Mouse (Mus musculus): ENCODE data around the gene Nell2.
"Not testable (repeated sequence)": the region's sequence is repeated elsewhere in the genome, so short reads cannot be mapped to it uniquely, and the experiment has no call there.

Gene Nell2

DNA sequence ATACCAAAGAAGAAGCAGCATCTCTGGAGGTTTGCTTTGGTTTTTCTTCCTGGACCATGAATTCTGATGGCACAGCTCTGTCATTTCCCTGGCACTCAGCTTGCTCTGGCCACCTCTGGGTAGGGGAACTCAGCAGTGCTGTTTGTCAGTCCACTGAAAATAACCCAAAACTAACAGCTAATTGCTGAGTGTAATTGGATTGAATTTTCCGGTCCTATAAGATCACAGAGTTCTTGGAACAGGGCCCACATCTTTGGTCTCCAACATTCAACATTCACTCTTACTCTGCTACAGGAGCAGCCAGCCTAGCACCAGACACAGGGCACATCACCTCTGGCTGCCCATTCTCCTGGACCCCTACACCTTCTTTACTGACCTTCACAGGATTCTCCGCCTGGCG is 287.2 kb downstream of the Nell2 start:
- no peak for DNase-seq (ENCODE audit: low read depth)

DNA sequence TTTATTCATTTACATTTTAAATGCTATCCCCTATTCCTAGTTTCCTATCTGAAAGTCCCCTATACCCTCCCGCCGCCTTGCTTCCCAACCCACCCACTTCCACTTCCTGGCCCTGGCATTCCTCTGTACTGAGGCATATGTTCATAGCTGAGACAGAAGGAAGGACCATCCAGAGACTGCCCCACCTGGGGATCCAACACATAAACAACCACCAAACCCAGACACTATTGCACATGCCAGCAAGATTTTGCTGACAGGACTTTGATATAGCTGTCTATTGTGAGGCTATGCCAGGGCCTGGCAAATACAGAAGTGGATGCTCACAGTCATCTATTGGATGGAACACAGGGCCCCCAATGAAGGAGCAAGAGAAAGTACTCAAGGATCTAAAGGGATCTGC is 291.3 kb downstream of the Nell2 start:
- DNase-seq (ENCODE audit: low read depth) = not testable (repeated sequence)

DNA sequence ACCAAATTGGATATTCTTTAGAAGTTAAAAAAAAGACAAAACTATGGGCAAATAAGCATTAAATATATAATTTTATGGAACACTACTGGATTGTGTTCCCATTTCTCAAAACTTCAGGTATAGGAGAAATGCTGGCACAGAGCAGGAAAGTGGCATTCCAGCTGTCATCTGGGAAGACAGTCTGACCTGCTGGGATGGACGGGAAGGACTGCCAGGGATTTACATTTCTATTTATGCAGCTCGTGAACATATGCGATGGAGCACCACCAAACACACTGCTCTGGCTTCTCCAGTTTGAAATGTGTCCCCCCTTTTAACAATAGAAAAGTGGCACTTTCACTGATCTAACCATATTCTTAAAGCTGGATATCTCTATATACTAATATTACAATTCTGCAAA is 291.9 kb downstream of the Nell2 start:
- no peak for DNase-seq (ENCODE audit: low read depth)

GRCm38 (mm10) chr15:95231171-95231570 is 297.2 kb downstream of the Nell2 start:
- no peak for DNase-seq (ENCODE audit: low read depth)

- DNase-seq (ENCODE audit: low read depth) = no peak
Observed at GRCm38 (mm10) chr15:95216640-95217365, 311.6 kb downstream of the Nell2 start.

DNA sequence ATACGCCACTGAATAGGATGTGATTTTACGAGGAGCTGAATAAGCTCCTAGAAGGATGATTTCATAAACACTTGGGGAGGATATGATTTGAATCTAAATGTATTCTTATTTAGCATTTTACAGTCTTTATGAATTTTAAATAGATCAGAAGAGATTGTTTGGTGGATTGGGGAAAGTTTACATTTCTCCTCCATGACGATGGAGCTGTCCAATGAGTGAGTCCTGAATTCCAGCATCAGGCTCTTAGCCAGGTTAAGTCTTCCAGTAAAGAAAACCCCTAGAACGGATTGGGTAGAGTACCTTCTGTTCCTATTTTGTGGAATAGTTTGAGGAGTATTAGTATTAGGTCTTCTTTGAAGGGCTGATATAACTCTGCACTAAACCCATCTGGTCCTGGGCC is 317.8 kb downstream of the Nell2 start:
- no peak for DNase-seq (ENCODE audit: low read depth)

DNA sequence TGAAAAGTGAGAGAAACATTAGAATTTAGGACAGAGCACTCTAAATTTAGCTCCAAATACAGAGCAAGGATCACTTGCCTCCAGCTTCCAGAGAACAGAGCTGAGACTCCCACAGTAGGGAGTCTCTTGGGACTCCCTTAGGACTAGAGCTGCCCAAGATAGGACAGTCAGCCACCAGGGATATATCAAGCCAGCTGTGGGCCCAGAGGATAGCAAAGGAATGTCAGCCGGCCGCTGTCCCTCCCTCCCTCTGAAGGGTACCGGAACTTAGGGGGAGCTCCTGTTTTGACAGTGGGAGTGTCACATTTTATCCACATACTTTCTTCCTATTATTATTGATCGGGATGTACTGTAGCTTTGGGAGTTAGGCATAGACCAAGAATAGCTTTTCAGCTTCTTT is 319.2 kb downstream of the Nell2 start:
- no peak for DNase-seq (ENCODE audit: low read depth)

DNA sequence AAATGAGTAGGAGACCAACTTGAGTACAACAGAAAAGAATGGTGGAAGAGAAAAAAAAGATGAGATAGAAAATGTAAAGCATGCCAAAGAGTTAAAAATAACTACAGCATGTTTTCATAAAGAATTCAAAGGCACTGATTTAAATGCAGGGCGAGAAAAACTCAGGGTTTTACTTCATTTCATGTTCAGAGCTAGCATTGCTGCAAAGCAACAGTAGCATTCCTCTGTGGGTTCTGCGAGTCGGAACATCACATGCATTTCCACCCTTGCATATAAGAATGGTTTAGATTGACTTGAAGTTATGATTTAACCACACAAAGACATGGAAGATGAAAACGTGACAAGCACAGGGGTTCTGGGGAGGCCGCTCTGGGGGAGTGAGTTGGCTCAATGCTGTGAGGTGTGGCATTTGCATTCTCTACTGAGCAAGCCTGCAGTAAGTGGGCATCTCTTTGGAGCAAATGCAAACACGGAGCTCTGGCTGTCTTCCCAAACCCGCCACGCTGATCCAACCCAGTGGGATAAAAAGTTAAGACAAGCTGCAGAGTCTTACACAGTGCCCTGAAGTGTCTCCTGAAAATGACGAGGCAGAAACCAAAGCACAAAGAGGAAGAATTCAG is 334.6 kb downstream of the Nell2 start:
- DNase-seq (ENCODE audit: low read depth) = no peak

- DNase-seq (ENCODE audit: low read depth) = no peak
Observed at GRCm38 (mm10) chr15:95192951-95193350, 335.4 kb downstream of the Nell2 start.

- no peak for DNase-seq (ENCODE audit: low read depth)
Observed at GRCm38 (mm10) chr15:95186226-95186625, 342.1 kb downstream of the Nell2 start.

DNA sequence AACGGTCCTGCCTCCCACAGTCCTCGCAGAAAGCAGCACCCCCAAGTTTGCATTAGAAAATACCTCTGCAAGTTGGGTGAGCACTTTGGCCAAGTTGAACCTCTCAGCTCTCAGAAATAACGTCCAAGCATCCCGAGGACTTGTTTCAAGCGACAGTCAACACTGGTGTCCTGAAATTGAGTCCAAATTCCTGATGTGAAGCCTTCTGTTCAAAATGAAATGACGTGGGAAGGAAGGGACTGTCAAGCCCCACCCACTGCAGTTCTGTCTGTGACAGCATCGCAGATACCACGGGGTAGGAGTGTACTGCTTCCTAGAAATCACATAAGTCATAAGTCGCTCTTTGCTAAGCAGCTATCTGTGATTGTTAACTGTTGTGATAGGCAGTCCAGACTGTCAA is 342.9 kb downstream of the Nell2 start:
- no peak for DNase-seq (ENCODE audit: low read depth)

- DNase-seq (ENCODE audit: low read depth) = no peak
Observed at GRCm38 (mm10) chr15:95183450-95183849, 344.9 kb downstream of the Nell2 start.

DNA sequence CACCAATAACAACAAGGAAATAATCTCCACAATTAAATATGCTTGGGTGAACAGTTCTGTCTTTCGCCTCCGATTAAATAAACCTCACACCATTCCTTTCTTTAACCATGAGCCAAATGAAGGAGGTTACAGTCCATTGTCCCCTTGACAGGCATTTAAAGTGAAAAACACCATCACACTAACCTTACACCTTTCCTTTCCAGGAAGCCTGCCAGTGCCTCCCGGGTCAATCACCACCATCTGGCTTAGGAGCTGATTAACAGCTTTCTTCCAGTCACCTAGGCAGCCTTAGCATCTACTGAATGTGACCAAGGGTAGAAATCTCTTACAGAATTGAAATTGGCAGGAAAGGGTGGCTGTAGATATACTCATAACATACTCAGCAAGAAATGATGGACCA is 371.5 kb downstream of the Nell2 start:
- no peak for DNase-seq (ENCODE audit: low read depth)

DNA sequence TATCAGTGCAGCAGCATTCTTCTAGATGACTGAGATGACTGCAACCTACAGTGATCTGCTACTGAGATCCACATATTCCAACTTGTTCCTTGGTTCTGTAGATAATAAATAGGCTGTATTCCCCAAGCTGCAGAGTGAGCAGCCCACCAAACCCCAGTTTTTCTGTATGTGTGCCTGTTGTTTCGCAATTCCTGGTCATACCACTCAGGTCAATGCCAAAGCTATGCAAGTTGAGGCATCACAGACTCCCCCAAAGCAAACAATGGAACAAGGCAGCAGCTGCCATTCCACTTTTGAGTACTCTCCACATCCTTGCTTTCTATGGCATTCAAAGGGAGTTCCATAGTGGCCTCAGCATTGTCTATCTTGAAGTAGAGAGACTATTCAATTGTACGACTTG is 383.2 kb downstream of the Nell2 start:
- DNase-seq (ENCODE audit: low read depth) = no peak

GRCm38 (mm10) chr15:95144131-95144530 is 384.2 kb downstream of the Nell2 start:
- peak; percentile 63 for DNase-seq (ENCODE audit: low read depth)

GRCm38 (mm10) chr15:95138709-95139409 is 389.5 kb downstream of the Nell2 start:
- no peak for DNase-seq (ENCODE audit: low read depth)

DNA sequence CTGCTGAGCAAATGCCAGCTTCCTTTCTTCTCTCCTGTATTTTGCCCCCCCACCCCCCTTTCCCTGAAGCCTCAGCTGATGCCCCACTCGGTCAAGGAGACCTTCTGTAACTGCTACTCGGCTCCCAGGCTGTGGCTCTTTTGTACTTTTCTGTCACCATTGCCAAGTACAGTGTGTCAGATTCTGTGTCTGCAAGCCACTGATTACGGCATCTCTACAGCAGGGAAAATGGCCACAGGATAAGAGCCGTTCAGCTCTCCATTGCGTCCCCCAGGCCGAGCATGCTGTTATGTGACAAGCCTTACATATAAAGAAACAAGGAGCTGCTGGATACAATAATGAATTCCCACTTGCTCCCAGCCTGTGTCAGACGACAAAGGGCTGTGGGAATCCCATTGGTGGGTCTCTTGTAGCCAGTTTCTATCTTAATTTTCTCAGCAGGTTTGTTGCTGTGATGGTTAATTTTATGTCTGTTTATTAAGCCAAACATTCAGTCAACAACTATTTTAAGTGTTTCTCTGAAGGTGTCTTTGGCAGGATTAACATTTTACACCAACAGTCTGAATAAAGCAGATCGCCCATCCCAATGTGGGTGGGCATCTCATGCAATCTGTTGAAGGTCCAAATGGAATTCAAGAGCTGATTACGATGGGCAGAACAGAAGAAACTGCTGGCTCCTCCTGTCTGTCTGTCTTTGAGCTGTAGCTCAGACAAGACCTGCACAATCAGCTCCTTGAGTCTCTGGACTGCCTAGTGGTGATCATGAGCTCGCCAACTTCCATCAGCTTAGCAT is 391.1 kb downstream of the Nell2 start:
- DNase-seq (ENCODE audit: low read depth) = no peak

DNA sequence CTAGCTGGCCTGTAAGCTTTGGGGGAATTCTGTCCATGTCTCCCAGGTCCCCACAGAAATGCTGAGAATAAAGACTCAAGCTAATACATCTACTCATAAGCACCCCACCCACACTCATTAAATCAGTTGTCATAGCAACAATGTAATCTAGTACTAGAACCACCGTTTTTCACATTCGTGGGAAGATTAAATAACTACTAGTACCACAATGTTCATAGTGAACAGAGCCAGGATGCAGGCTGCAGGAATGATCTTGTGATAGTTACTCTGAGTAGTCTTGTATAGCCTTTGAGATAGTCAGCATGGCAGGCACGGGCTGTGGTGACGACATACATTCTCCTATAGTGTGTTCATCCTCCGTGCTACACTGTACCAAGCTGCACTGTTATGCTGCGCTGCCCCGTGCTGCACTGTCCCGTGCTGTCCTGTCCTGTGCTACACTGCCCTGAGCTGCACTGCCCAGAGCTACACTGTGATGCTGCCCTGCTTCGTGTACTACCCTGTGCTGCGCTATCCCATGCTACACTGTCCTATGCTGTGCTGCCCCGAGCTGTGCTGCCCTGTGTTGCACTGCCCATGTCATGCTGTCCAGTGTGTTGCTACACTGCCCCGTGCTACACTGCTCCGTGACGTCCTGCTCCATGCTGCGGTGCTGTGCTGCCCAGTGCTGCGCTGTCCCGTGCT is 392.3 kb downstream of the Nell2 start:
- DNase-seq (ENCODE audit: low read depth) = no peak

- no peak for DNase-seq (ENCODE audit: low read depth)
Observed at GRCm38 (mm10) chr15:95131401-95131800, 397.0 kb downstream of the Nell2 start.

DNA sequence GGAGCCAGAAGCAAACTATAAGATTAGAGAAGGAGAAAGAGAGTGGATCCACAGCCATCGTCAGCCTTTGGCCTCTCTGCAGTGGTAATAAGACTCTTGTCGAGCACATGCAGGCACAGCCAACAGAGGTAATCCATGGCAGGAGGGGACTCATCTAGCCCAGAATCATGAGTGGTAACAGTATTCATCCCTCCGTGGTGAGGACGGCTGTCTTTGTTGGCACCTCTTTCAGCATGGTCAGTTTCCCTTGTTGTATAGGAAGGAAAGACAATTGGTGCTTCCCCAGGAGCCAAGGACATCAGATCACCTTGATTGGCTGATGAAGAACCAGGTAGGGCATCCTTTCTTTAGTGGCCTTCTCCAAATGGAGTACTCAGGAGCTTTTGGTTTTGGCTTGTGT is 419.7 kb downstream of the Nell2 start:
- no peak for DNase-seq (ENCODE audit: low read depth)

- no peak for DNase-seq (ENCODE audit: low read depth)
Observed at GRCm38 (mm10) chr15:95107246-95107809, 421.0 kb downstream of the Nell2 start.

DNA sequence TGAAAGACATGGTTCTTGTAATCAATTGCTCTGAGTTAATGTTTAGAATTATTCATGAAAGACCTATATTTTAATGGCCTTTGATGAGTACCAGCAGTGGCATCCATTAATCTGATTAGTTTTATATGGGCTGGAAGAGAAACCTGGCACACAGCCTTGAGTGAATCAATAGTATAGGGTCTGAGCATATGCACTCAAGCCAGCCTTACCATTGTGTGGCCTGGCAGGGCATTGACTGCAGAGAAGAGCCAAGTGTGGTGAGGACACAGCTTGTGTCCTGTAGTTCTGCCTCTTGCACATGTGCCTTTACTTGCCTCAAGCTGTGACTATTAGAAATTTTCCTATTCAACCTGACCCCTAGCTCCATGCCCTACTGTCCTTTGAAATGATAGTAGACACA is 426.8 kb downstream of the Nell2 start:
- DNase-seq (ENCODE audit: low read depth) = no peak
